Mouse (Mus musculus): ENCODE results near the gene Acsf2. TPM values are rescaled to one million over a fixed set of nuclear protein-coding genes. Genes with fewer than 3 reads are reported as not detected.

Gene Acsf2
- polyA plus RNA-seq, 1 experiment from 2014 or later, result 2.1 TPM

- no peak overlapping the region for H3K9ac ChIP-seq (ENCODE audit: low read length)
- H3K4me2 ChIP-seq (ENCODE audit: low read length), result no peak overlapping the region
- no peak overlapping the region for H3K27ac ChIP-seq (ENCODE audit: low read depth, low read length)
- H3K4me1 ChIP-seq (ENCODE audit: control insufficient read depth, insufficient read depth, low read length), result no peaks in the 10 kb centered on the region
- WGBS, result 63% methylated on average over 4 of the region's 4 CpGs
- H3K9me3 ChIP-seq (replicated peaks; ENCODE audit: control insufficient read depth, low read length), result no peaks in the 10 kb centered on the region
- no peak overlapping the region for H3K4me3 ChIP-seq (ENCODE audit: low read depth, low read length)
- no peaks in the 10 kb centered on the region for H3K27me3 ChIP-seq (replicated peaks; ENCODE audit: control insufficient read depth, insufficient read depth, low read length)
- DNase-seq (ENCODE audit: low spot score) (peak; percentile 32), ATAC-seq (no peak; the same call in 1 of the 2 replicates)
- H3K36me3 ChIP-seq (ENCODE audit: control insufficient read depth, insufficient read depth, low read length), result no peaks in the 10 kb centered on the region
Measured at GRCm38 (mm10) chr11:94610744-94611740, 9.4 kb upstream of the Acsf2 start.

- WGBS, result 67% methylated on average over 11 of the region's 11 CpGs
- peak overlapping the region; percentile 58 for H3K4me2 ChIP-seq (ENCODE audit: low read length)
Measured at GRCm38 (mm10) chr11:94602356-94602955, 785 bp upstream of the Acsf2 start.

GRCm38 (mm10) chr11:94600447-94600846 is 1.2 kb downstream of the Acsf2 start:
- H3K27ac ChIP-seq (ENCODE audit: low read depth, low read length), result no peak overlapping the region
- H3K9me3 ChIP-seq (replicated peaks; ENCODE audit: control insufficient read depth, low read length), result no peaks in the 10 kb centered on the region
- H3K27me3 ChIP-seq (replicated peaks; ENCODE audit: control insufficient read depth, insufficient read depth, low read length), result no peaks in the 10 kb centered on the region
- no peaks in the 10 kb centered on the region for H3K36me3 ChIP-seq (ENCODE audit: control insufficient read depth, insufficient read depth, low read length)
- WGBS, result 94% methylated on average over 7 of the region's 7 CpGs
- no peak overlapping the region for H3K4me2 ChIP-seq (ENCODE audit: low read length)
- no peak overlapping the region for H3K4me3 ChIP-seq (ENCODE audit: low read depth, low read length)
- H3K4me1 ChIP-seq (ENCODE audit: control insufficient read depth, insufficient read depth, low read length), result no peaks in the 10 kb centered on the region
- ATAC-seq, result no peak
- H3K9ac ChIP-seq (ENCODE audit: low read length), result no peak overlapping the region
- DNase-seq (ENCODE audit: low spot score), result no peak

More at GRCm38 (mm10) chr11:94602356-94602955, 785 bp upstream of the Acsf2 start:
- Histone ChIP-seq H3K27ac (ENCODE audit: low read depth, low read length) (no peak overlapping the region), H3K36me3 (ENCODE audit: control insufficient read depth, insufficient read depth, low read length) (no peaks in the 10 kb centered on the region), H3K4me3 (ENCODE audit: low read depth, low read length) (no peak overlapping the region), H3K9me3 (replicated peaks; ENCODE audit: control insufficient read depth, low read length) (no peaks in the 10 kb centered on the region), H3K27me3 (replicated peaks; ENCODE audit: control insufficient read depth, insufficient read depth, low read length) (no peaks in the 10 kb centered on the region), H3K4me1 (ENCODE audit: control insufficient read depth, insufficient read depth, low read length) (no peaks in the 10 kb centered on the region), H3K9ac (ENCODE audit: low read length) (no peak overlapping the region)
- ATAC-seq, result no peak
- no peak for DNase-seq (ENCODE audit: low spot score)

GRCm38 (mm10) chr11:94598437-94599120 is 3.1 kb downstream of the Acsf2 start:
- Histone ChIP-seq H3K36me3 (ENCODE audit: control insufficient read depth, insufficient read depth, low read length) (no peaks in the 10 kb centered on the region), H3K27ac (ENCODE audit: low read depth, low read length) (no peak overlapping the region), H3K4me2 (ENCODE audit: low read length) (no peak overlapping the region), H3K27me3 (replicated peaks; ENCODE audit: control insufficient read depth, insufficient read depth, low read length) (no peaks in the 10 kb centered on the region), H3K4me3 (ENCODE audit: low read depth, low read length) (no peak overlapping the region), H3K9ac (ENCODE audit: low read length) (no peak overlapping the region), H3K9me3 (replicated peaks; ENCODE audit: control insufficient read depth, low read length) (no peaks in the 10 kb centered on the region), H3K4me1 (ENCODE audit: control insufficient read depth, insufficient read depth, low read length) (no peaks in the 10 kb centered on the region)
- ATAC-seq, result no peak
- WGBS, result 77% methylated on average over 6 of the region's 6 CpGs
- DNase-seq (ENCODE audit: low spot score), result no peak

- Histone ChIP-seq H3K4me2 (ENCODE audit: low read length) (no peak overlapping the region), H3K27me3 (replicated peaks; ENCODE audit: control insufficient read depth, insufficient read depth, low read length) (no peaks in the 10 kb centered on the region), H3K9me3 (replicated peaks; ENCODE audit: control insufficient read depth, low read length) (no peaks in the 10 kb centered on the region), H3K27ac (ENCODE audit: low read depth, low read length) (no peak overlapping the region), H3K36me3 (ENCODE audit: control insufficient read depth, insufficient read depth, low read length) (no peaks in the 10 kb centered on the region), H3K4me1 (ENCODE audit: control insufficient read depth, insufficient read depth, low read length) (no peaks in the 10 kb centered on the region), H3K9ac (ENCODE audit: low read length) (no peak overlapping the region), H3K4me3 (ENCODE audit: low read depth, low read length) (no peak overlapping the region)
- ATAC-seq (no peak), DNase-seq (ENCODE audit: low spot score) (no peak)
- 79% methylated on average over 4 of the region's 4 CpGs for WGBS
Measured at GRCm38 (mm10) chr11:94597319-94597718, 4.4 kb downstream of the Acsf2 start.

- ATAC-seq, result no peak
- no peaks in the 10 kb centered on the region for H3K9me3 ChIP-seq (replicated peaks; ENCODE audit: control insufficient read depth, low read length)
- DNase-seq (ENCODE audit: low spot score), result no peak
- H3K4me1 ChIP-seq (ENCODE audit: control insufficient read depth, insufficient read depth, low read length), result no peaks in the 10 kb centered on the region
- H3K9ac ChIP-seq (ENCODE audit: low read length), result no peak overlapping the region
- no peak overlapping the region for H3K27ac ChIP-seq (ENCODE audit: low read depth, low read length)
- no peaks in the 10 kb centered on the region for H3K36me3 ChIP-seq (ENCODE audit: control insufficient read depth, insufficient read depth, low read length)
- H3K4me2 ChIP-seq (ENCODE audit: low read length), result no peak overlapping the region
- no peak overlapping the region for H3K4me3 ChIP-seq (ENCODE audit: low read depth, low read length)
- WGBS, result 69% methylated on average over 7 of the region's 7 CpGs
- no peaks in the 10 kb centered on the region for H3K27me3 ChIP-seq (replicated peaks; ENCODE audit: control insufficient read depth, insufficient read depth, low read length)
Measured at GRCm38 (mm10) chr11:94596311-94596852, 5.3 kb downstream of the Acsf2 start.

- no peak for ATAC-seq
- no peaks in the 10 kb centered on the region for H3K36me3 ChIP-seq (ENCODE audit: control insufficient read depth, insufficient read depth, low read length)
- no peak overlapping the region for H3K4me2 ChIP-seq (ENCODE audit: low read length)
- WGBS, result 87% methylated on average over 6 of the region's 6 CpGs
- H3K27me3 ChIP-seq (replicated peaks; ENCODE audit: control insufficient read depth, insufficient read depth, low read length), result no peaks in the 10 kb centered on the region
- DNase-seq (ENCODE audit: low spot score), result no peak
- no peaks in the 10 kb centered on the region for H3K4me1 ChIP-seq (ENCODE audit: control insufficient read depth, insufficient read depth, low read length)
- H3K9me3 ChIP-seq (replicated peaks; ENCODE audit: control insufficient read depth, low read length), result no peaks in the 10 kb centered on the region
- H3K4me3 ChIP-seq (ENCODE audit: low read depth, low read length), result no peak overlapping the region
- H3K9ac ChIP-seq (ENCODE audit: low read length), result no peak overlapping the region
- no peak overlapping the region for H3K27ac ChIP-seq (ENCODE audit: low read depth, low read length)
Measured at GRCm38 (mm10) chr11:94587511-94587910, 14.2 kb downstream of the Acsf2 start.

DNA sequence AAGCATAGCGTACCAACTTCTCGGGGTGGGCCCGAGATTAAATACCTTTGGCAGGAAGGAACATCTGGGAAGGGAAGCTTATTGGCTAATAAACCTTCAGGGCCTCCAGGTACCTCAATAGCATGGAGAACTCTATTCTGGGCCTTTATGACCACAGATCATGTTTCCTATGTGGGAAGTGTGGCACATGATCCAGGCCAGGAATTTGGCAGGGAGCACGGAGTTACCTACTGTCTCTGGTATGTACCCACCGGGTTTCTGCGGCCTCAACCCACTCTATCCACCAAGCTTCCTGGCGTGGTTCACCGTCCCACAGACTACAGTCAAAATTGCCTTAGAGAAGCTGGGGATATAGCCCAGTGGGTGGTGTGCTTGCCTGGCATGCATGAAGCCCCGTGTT is 16.6 kb downstream of the Acsf2 start:
- no peaks in the 10 kb centered on the region for H3K9me3 ChIP-seq (replicated peaks; ENCODE audit: control insufficient read depth, low read length)
- H3K27me3 ChIP-seq (replicated peaks; ENCODE audit: control insufficient read depth, insufficient read depth, low read length), result no peaks in the 10 kb centered on the region
- H3K4me3 ChIP-seq (ENCODE audit: low read depth, low read length), result no peak overlapping the region
- 95% methylated on average over 9 of the region's 9 CpGs for WGBS
- no peak overlapping the region for H3K9ac ChIP-seq (ENCODE audit: low read length)
- no peak for DNase-seq (ENCODE audit: low spot score)
- ATAC-seq, result no peak
- H3K36me3 ChIP-seq (ENCODE audit: control insufficient read depth, insufficient read depth, low read length), result no peaks in the 10 kb centered on the region
- H3K4me1 ChIP-seq (ENCODE audit: control insufficient read depth, insufficient read depth, low read length), result no peaks in the 10 kb centered on the region
- H3K27ac ChIP-seq (ENCODE audit: low read depth, low read length), result no peak overlapping the region
- H3K4me2 ChIP-seq (ENCODE audit: low read length), result no peak overlapping the region
